Mouse (Mus musculus) myocyte (in vitro differentiated cells): ENCODE measurements around the gene Atp6ap1l. TPM values are rescaled to one million over a fixed set of nuclear protein-coding genes. Genes with fewer than 3 reads are reported as not detected.
"Not testable (repeated sequence)": the region's sequence is repeated elsewhere in the genome, so short reads cannot be mapped to it uniquely, and the experiment has no call there.

ENCODE experiments used
- H3K27me3 ChIP-seq: one replicate; pipeline ENCODE4 v1.6.1; 2011; ENCODE audit not compliant: control insufficient read depth, insufficient read depth, insufficient read length
- H3K36me3 ChIP-seq: one replicate; pipeline ENCODE4 v1.6.1; 2011; ENCODE audit not compliant: control insufficient read depth, insufficient read depth
- H3K4me2 ChIP-seq: one replicate; pipeline ENCODE4 v1.6.1; 2011; ENCODE audit warnings: low read depth, control low read depth
- H3K4me3 ChIP-seq: one replicate; pipeline ENCODE4 v1.5.1; 2011; ENCODE audit warnings: mild to moderate bottlenecking, control low read depth, moderate library complexity
- H3K79me2 ChIP-seq: one replicate; pipeline ENCODE4 v1.6.1; 2011; ENCODE audit not compliant: control insufficient read depth, insufficient read depth
- H3ac ChIP-seq: one replicate; pipeline ENCODE4 v1.6.1; 2011; ENCODE audit not compliant: control insufficient read depth, insufficient read length
- CEBPB ChIP-seq: IDR thresholded peaks from 2 replicates; pipeline ENCODE4 v1.6.1; 2011; ENCODE audit warnings: mild to moderate bottlenecking, moderate library complexity; ENCODE audit not compliant: poor library complexity, insufficient read depth, severe bottlenecking
- E2F4 ChIP-seq: IDR thresholded peaks from one replicate; pipeline ENCODE4 v1.6.1; 2011; ENCODE audit warnings: mild to moderate bottlenecking, control low read depth, moderate library complexity; ENCODE audit not compliant: insufficient read depth
- MAX ChIP-seq: IDR thresholded peaks from one replicate; pipeline ENCODE4 v1.6.1; 2011; ENCODE audit warnings: low read depth, mild to moderate bottlenecking, control low read depth
- MYOD1 ChIP-seq, 3 experiments: IDR thresholded peaks; one replicate each; pipeline ENCODE4 v1.6.1; 2011; ENCODE audit warnings: control low read depth in 2 of 3, low read depth in 2 of 3, mild to moderate bottlenecking in 2 of 3, moderate library complexity in 1 of 3; ENCODE audit not compliant: insufficient read length in 2 of 3, control insufficient read depth in 1 of 3
- MYOG ChIP-seq, 3 experiments: IDR thresholded peaks; one replicate each; pipeline ENCODE4 v1.6.1; 2011; ENCODE audit warnings: control low read depth in 2 of 3, low read depth in 2 of 3, mild to moderate bottlenecking in 2 of 3; ENCODE audit not compliant: insufficient read length in 2 of 3, control insufficient read depth in 1 of 3, insufficient read depth in 1 of 3
- POLR2A ChIP-seq: IDR thresholded peaks from one replicate; pipeline ENCODE4 v1.6.1; 2011; ENCODE audit warnings: low read depth, mild to moderate bottlenecking, control low read depth, moderate library complexity; ENCODE audit not compliant: insufficient read length
- POLR2AphosphoS2 ChIP-seq: IDR thresholded peaks from one replicate; pipeline ENCODE4 v1.6.1; 2011; ENCODE audit warnings: low read depth, control low read depth; ENCODE audit not compliant: insufficient read length
- REST ChIP-seq: IDR thresholded peaks from one replicate; pipeline ENCODE4 v1.6.1; 2011; ENCODE audit warnings: mild to moderate bottlenecking, control low read depth, moderate library complexity; ENCODE audit not compliant: insufficient read depth, insufficient read length
- SRF ChIP-seq: IDR thresholded peaks from one replicate; pipeline ENCODE4 v1.6.1; 2011; ENCODE audit warnings: low read depth; ENCODE audit not compliant: control insufficient read depth, insufficient read length
- TCF12 ChIP-seq: IDR thresholded peaks from one replicate; pipeline ENCODE4 v1.6.1; 2011; ENCODE audit warnings: mild to moderate bottlenecking, control low read depth; ENCODE audit not compliant: poor library complexity, insufficient read depth, severe bottlenecking
- TCF3 ChIP-seq: IDR thresholded peaks from one replicate; pipeline ENCODE4 v1.6.1; 2011; ENCODE audit warnings: low read depth, control low read depth; ENCODE audit not compliant: insufficient read length
- USF1 ChIP-seq: IDR thresholded peaks from one replicate; pipeline ENCODE4 v1.6.1; 2011; ENCODE audit warnings: low read depth, mild to moderate bottlenecking, control low read depth, moderate library complexity
- polyA plus RNA-seq: library from polyadenylated mRNA; unstranded; fragments of >200 nt; fragmentation: generic; extraction: Trizol; gene quantifications from one replicate; pipeline ENCODE4 v1.2.1, GENCODE M21; 2012; ENCODE audit warnings: missing spikeins

The Atp6ap1l gene
- polyA plus RNA-seq, 1 experiment: not detected

GRCm38 (mm10) chr13:90929847-90930246, 24.7 kb upstream of the Atp6ap1l start:
- no peak overlapping the region for H3K4me3 ChIP-seq

DNA sequence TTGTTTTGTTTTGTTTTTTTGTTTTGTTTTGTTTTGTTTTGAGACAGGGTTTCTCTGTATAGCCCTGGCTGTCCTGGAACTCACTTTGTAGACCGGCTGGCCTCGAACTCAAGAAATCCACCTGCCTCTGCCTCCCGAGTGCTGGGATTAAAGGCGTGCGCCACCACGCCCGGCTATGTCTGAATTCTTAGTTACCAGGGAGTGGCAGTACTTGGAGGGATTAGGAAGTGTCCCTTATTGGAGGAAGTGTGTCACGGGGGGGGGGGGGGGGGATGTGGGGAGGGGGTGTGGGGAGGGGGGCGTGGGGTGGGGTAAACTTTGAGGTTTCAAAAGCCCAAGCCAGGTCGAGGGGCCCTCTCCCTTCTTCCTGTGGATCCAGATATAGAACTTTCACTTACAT, 23.1 kb upstream of the Atp6ap1l start:
- H3K4me2 ChIP-seq, H3K79me2 ChIP-seq, H3K4me3 ChIP-seq: not testable (repeated sequence)

More at GRCm38 (mm10) chr13:90929847-90930246, 24.7 kb upstream of the Atp6ap1l start:
- TF ChIP-seq MAX: no peak
- no peak for TF ChIP-seq USF1
- TF ChIP-seq MYOG (IDR thresholded peaks at IDR 0.05; ENCODE audit: control insufficient read depth in 1 of 3, insufficient read depth in 1 of 3, insufficient read length in 2 of 3, low read depth in 2 of 3): no peak
- TF ChIP-seq POLR2A: no peak
- TF ChIP-seq TCF12: no peak
- no peak for TF ChIP-seq MYOD1 (IDR thresholded peaks at IDR 0.05; ENCODE audit: control insufficient read depth in 1 of 3, insufficient read length in 2 of 3, low read depth in 2 of 3)
- TF ChIP-seq E2F4: no peak
- no peak for TF ChIP-seq TCF3
- no peak for TF ChIP-seq REST
- no peak for TF ChIP-seq POLR2AphosphoS2
- TF ChIP-seq CEBPB: no peak
- no peak for TF ChIP-seq SRF
- Histone ChIP-seq H3K79me2 (no peaks in the 10 kb centered on the region), H3ac (no peak overlapping the region), H3K4me2 (no peak overlapping the region), H3K27me3 (no peaks in the 10 kb centered on the region), H3K36me3 (peaks cover 11% of the 10 kb centered on the region)

DNA sequence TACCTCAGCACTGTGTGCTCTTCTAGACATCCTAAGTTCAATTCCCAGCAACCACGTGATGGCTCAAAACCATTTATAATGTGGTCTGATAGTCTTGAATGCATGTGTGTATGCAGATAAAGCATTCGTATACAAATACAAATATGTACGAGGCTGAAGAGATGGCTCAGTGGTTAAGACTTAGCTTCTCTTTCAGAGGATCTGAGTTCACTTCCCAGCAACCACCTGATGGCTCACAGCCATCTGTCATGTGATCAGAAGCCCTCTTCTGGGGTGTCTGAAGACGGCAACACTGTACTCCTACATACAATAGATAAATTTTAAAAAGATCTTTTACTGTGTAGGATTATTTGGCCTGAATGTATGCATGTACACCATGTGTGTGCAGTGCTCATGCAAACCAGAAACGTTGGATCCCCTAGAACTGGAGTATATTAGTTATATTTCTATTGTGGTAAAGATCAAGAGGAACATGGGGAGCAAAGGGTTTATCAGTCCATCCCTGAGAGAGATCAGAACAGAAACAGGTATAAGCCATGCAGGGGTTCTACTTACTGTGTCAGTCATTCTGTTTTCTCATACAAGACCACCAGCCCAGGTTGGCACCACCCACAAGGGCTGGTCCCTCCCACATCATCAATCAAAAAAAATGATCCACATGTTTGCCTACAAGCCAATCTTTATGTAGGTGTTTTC, 21.9 kb upstream of the Atp6ap1l start:
- peak; percentile 6 for TF ChIP-seq POLR2AphosphoS2
- TF ChIP-seq E2F4: no peak
- no peak overlapping the region for H3ac ChIP-seq
- peaks cover 12% of the 10 kb centered on the region for H3K79me2 ChIP-seq
- H3K4me3 ChIP-seq: no peak overlapping the region
- H3K27me3 ChIP-seq: no peaks in the 10 kb centered on the region
- no peak overlapping the region for H3K4me2 ChIP-seq
- H3K36me3 ChIP-seq: peaks cover 13% of the 10 kb centered on the region

More for the DNA sequence above, 23.1 kb upstream of the Atp6ap1l start:
- not testable (repeated sequence) for H3K27me3 ChIP-seq, H3ac ChIP-seq
- H3K36me3 ChIP-seq: peaks cover 13% of the 10 kb centered on the region

DNA sequence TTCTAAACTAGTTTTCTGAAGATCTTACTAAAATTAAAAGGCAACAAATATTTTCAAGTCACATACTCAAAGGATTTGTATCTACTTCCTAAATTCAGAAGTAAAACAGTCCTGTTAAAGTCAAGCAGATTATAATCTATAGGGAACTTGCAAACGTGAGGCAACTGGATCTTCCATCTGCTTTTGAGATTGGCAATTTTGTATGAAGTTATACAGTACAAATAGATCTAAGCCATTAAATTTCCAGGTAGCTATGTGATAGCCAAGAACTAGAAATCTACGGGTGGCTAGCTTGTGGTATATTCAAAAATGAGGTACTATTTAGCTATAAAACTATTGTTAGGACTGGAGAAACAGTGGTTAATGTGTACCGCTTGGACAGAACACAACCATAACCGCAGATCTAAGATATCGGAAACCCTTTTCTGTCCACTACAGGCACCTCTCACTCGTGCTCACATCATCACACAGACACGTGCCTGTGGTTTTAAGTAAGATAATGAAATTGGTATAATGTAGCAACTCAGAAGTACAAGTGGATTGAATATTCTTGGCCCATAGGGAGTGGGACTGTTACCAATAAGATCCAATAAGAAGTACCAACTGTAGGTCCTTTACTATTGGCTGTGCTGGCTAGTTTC, 21.1 kb upstream of the Atp6ap1l start:
- H3K36me3 ChIP-seq: peaks cover 13% of the 10 kb centered on the region
- H3K27me3 ChIP-seq: no peaks in the 10 kb centered on the region
- TF ChIP-seq CEBPB: no peak
- TF ChIP-seq SRF: no peak
- TF ChIP-seq POLR2A: no peak
- TF ChIP-seq MYOG (IDR thresholded peaks at IDR 0.05; ENCODE audit: control insufficient read depth in 1 of 3, insufficient read depth in 1 of 3, insufficient read length in 2 of 3, low read depth in 2 of 3): no peak
- TF ChIP-seq TCF3: no peak
- no peak for TF ChIP-seq MAX
- TF ChIP-seq TCF12: no peak
- peaks cover 12% of the 10 kb centered on the region for H3K79me2 ChIP-seq
- no peak overlapping the region for H3ac ChIP-seq
- no peak overlapping the region for H3K4me3 ChIP-seq
- H3K4me2 ChIP-seq: no peak overlapping the region

GRCm38 (mm10) chr13:90925191-90925590, 20.0 kb upstream of the Atp6ap1l start:
- H3K27me3 ChIP-seq: no peaks in the 10 kb centered on the region
- H3ac ChIP-seq: no peak overlapping the region
- H3K4me2 ChIP-seq: no peak overlapping the region
- TF ChIP-seq E2F4: no peak
- TF ChIP-seq POLR2AphosphoS2: no peak
- no peak for TF ChIP-seq USF1
- no peak for TF ChIP-seq MYOG (IDR thresholded peaks at IDR 0.05; ENCODE audit: control insufficient read depth in 1 of 3, insufficient read depth in 1 of 3, insufficient read length in 2 of 3, low read depth in 2 of 3)
- peaks cover 13% of the 10 kb centered on the region for H3K36me3 ChIP-seq
- H3K4me3 ChIP-seq: no peak overlapping the region
- H3K79me2 ChIP-seq: peaks cover 12% of the 10 kb centered on the region
